Mouse (Mus musculus): ENCODE measurements around the gene Ranbp3. TPM values are rescaled to one million over a fixed set of nuclear protein-coding genes. Genes with fewer than 3 reads are reported as not detected.

Gene Ranbp3
- polyA plus RNA-seq, 1 experiment from 2014 or later: 105 TPM

GRCm38 (mm10) chr17:56729656-56730055 is 56.6 kb downstream of the Ranbp3 start:
- H3K4me1 ChIP-seq (ENCODE audit: control insufficient read depth, insufficient read depth, low read length): no peaks in the 10 kb centered on the region; the same call in 1 of the 2 replicates
- no peak overlapping the region for H3K4me3 ChIP-seq (ENCODE audit: low read depth, low read length)
- no peaks in the 10 kb centered on the region for H3K9me3 ChIP-seq (replicated peaks; ENCODE audit: control insufficient read depth, low read length)
- DNase-seq (ENCODE audit: low spot score) (no peak), ATAC-seq (replicated peaks; ENCODE audit: insufficient number of reproducible peaks, low FRiP score, low TSS enrichment, low read depth) (no peak)
- H3K27me3 ChIP-seq (ENCODE audit: control insufficient read depth, insufficient read depth, low read length): no peaks in the 10 kb centered on the region
- 49% methylated on average over 2 of the region's 2 CpGs for WGBS
- H3K4me2 ChIP-seq (ENCODE audit: low read depth, low read length): no peak overlapping the region
- no peaks in the 10 kb centered on the region for H3K36me3 ChIP-seq (replicated peaks; ENCODE audit: control insufficient read depth, insufficient read depth, low read depth, low read length)
- H3K9ac ChIP-seq (replicated peaks; ENCODE audit: low read length): no peak overlapping the region
- no peak overlapping the region for H3K27ac ChIP-seq (replicated peaks; ENCODE audit: low read depth, low read length)

GRCm38 (mm10) chr17:56736534-56736933 is 63.4 kb downstream of the Ranbp3 start:
- H3K36me3 ChIP-seq (replicated peaks; ENCODE audit: control insufficient read depth, insufficient read depth, low read depth, low read length): no peaks in the 10 kb centered on the region
- no peak overlapping the region for H3K4me3 ChIP-seq (ENCODE audit: low read depth, low read length)
- 44% methylated on average over 8 of the region's 8 CpGs for WGBS
- no peak overlapping the region for H3K4me2 ChIP-seq (ENCODE audit: low read depth, low read length)
- H3K9me3 ChIP-seq (replicated peaks; ENCODE audit: control insufficient read depth, low read length): no peaks in the 10 kb centered on the region
- no peaks in the 10 kb centered on the region for H3K27me3 ChIP-seq (ENCODE audit: control insufficient read depth, insufficient read depth, low read length)
- H3K4me1 ChIP-seq (ENCODE audit: control insufficient read depth, insufficient read depth, low read length): no peaks in the 10 kb centered on the region
- no peak for DNase-seq (ENCODE audit: low spot score)
- ATAC-seq (replicated peaks; ENCODE audit: insufficient number of reproducible peaks, low FRiP score, low TSS enrichment, low read depth): no peak
- H3K9ac ChIP-seq (replicated peaks; ENCODE audit: low read length): no peak overlapping the region
- no peak overlapping the region for H3K27ac ChIP-seq (replicated peaks; ENCODE audit: low read depth, low read length)

- DNase-seq (ENCODE audit: low spot score) (no peak), ATAC-seq (replicated peaks; ENCODE audit: insufficient number of reproducible peaks, low FRiP score, low TSS enrichment, low read depth) (no peak)
- Histone ChIP-seq H3K9me3 (replicated peaks; ENCODE audit: control insufficient read depth, low read length) (no peaks in the 10 kb centered on the region), H3K27me3 (ENCODE audit: control insufficient read depth, insufficient read depth, low read length) (no peaks in the 10 kb centered on the region), H3K27ac (replicated peaks; ENCODE audit: low read depth, low read length) (no peak overlapping the region), H3K36me3 (replicated peaks; ENCODE audit: control insufficient read depth, insufficient read depth, low read depth, low read length) (no peaks in the 10 kb centered on the region), H3K4me1 (ENCODE audit: control insufficient read depth, insufficient read depth, low read length) (no peaks in the 10 kb centered on the region), H3K4me2 (ENCODE audit: low read depth, low read length) (no peak overlapping the region), H3K4me3 (ENCODE audit: low read depth, low read length) (no peak overlapping the region), H3K9ac (replicated peaks; ENCODE audit: low read length) (no peak overlapping the region)
- WGBS: 80% methylated on average over 10 of the region's 10 CpGs
Measured at GRCm38 (mm10) chr17:56738221-56738620, 65.1 kb downstream of the Ranbp3 start.

- Histone ChIP-seq H3K4me1 (ENCODE audit: control insufficient read depth, insufficient read depth, low read length) (no peaks in the 10 kb centered on the region), H3K4me2 (ENCODE audit: low read depth, low read length) (no peak overlapping the region), H3K9me3 (replicated peaks; ENCODE audit: control insufficient read depth, low read length) (no peaks in the 10 kb centered on the region), H3K27ac (replicated peaks; ENCODE audit: low read depth, low read length) (no peak overlapping the region), H3K9ac (replicated peaks; ENCODE audit: low read length) (no peak overlapping the region), H3K4me3 (ENCODE audit: low read depth, low read length) (no peak overlapping the region), H3K27me3 (ENCODE audit: control insufficient read depth, insufficient read depth, low read length) (no peaks in the 10 kb centered on the region), H3K36me3 (replicated peaks; ENCODE audit: control insufficient read depth, insufficient read depth, low read depth, low read length) (no peaks in the 10 kb centered on the region)
- 85% methylated on average over 17 of the region's 17 CpGs for WGBS
- no peak for ATAC-seq (replicated peaks; ENCODE audit: insufficient number of reproducible peaks, low FRiP score, low TSS enrichment, low read depth)
- DNase-seq (ENCODE audit: low spot score): no peak
Measured at GRCm38 (mm10) chr17:56740118-56740787, 67.2 kb downstream of the Ranbp3 start.

GRCm38 (mm10) chr17:56740788-56741160 is 67.7 kb downstream of the Ranbp3 start:
- no peak overlapping the region for H3K27ac ChIP-seq (replicated peaks; ENCODE audit: low read depth, low read length)

GRCm38 (mm10) chr17:56744173-56744572 is 71.1 kb downstream of the Ranbp3 start:
- H3K9ac ChIP-seq (replicated peaks; ENCODE audit: low read length): no peak overlapping the region
- no peaks in the 10 kb centered on the region for H3K36me3 ChIP-seq (replicated peaks; ENCODE audit: control insufficient read depth, insufficient read depth, low read depth, low read length)
- H3K9me3 ChIP-seq (replicated peaks; ENCODE audit: control insufficient read depth, low read length): no peaks in the 10 kb centered on the region
- WGBS: 58% methylated on average over 5 of the region's 5 CpGs
- no peak overlapping the region for H3K27ac ChIP-seq (replicated peaks; ENCODE audit: low read depth, low read length)
- H3K4me1 ChIP-seq (ENCODE audit: control insufficient read depth, insufficient read depth, low read length): no peaks in the 10 kb centered on the region
- no peaks in the 10 kb centered on the region for H3K27me3 ChIP-seq (ENCODE audit: control insufficient read depth, insufficient read depth, low read length)
- DNase-seq (ENCODE audit: low spot score) (peak; percentile 33), ATAC-seq (replicated peaks; ENCODE audit: insufficient number of reproducible peaks, low FRiP score, low TSS enrichment, low read depth) (no peak)
- H3K4me2 ChIP-seq (ENCODE audit: low read depth, low read length): no peak overlapping the region
- H3K4me3 ChIP-seq (ENCODE audit: low read depth, low read length): no peak overlapping the region

More at GRCm38 (mm10) chr17:56740788-56741160, 67.7 kb downstream of the Ranbp3 start:
- no peaks in the 10 kb centered on the region for H3K4me1 ChIP-seq (ENCODE audit: control insufficient read depth, insufficient read depth, low read length)
- no peak overlapping the region for H3K4me3 ChIP-seq (ENCODE audit: low read depth, low read length)
- whole genome bisulfite sequencing: 75% methylated on average over 17 of the region's 17 CpGs
- H3K4me2 ChIP-seq (ENCODE audit: low read depth, low read length): no peak overlapping the region
- no peaks in the 10 kb centered on the region for H3K27me3 ChIP-seq (ENCODE audit: control insufficient read depth, insufficient read depth, low read length)
- H3K36me3 ChIP-seq (replicated peaks; ENCODE audit: control insufficient read depth, insufficient read depth, low read depth, low read length): no peaks in the 10 kb centered on the region
- DNase-seq (ENCODE audit: low spot score): no peak
- H3K9me3 ChIP-seq (replicated peaks; ENCODE audit: control insufficient read depth, low read length): no peaks in the 10 kb centered on the region
- no peak overlapping the region for H3K9ac ChIP-seq (replicated peaks; ENCODE audit: low read length)
- no peak for ATAC-seq (replicated peaks; ENCODE audit: insufficient number of reproducible peaks, low FRiP score, low TSS enrichment, low read depth)

GRCm38 (mm10) chr17:56751404-56752072 is 78.4 kb downstream of the Ranbp3 start:
- no peaks in the 10 kb centered on the region for H3K36me3 ChIP-seq (replicated peaks; ENCODE audit: control insufficient read depth, insufficient read depth, low read depth, low read length)
- peak overlapping the region; percentile 37 for H3K4me2 ChIP-seq (ENCODE audit: low read depth, low read length)
- DNase-seq (ENCODE audit: low spot score) (peak; percentile 73), ATAC-seq (replicated peaks; ENCODE audit: insufficient number of reproducible peaks, low FRiP score, low TSS enrichment, low read depth) (peak; percentile 56; the same call in 1 of the 2 replicates)
- WGBS: 26% methylated on average over 67 of the region's 71 CpGs
- H3K27me3 ChIP-seq (ENCODE audit: control insufficient read depth, insufficient read depth, low read length): peaks cover 54% of the 10 kb centered on the region
- H3K9ac ChIP-seq (replicated peaks; ENCODE audit: low read length): peak overlapping the region; percentile 39
- H3K4me1 ChIP-seq (ENCODE audit: control insufficient read depth, insufficient read depth, low read length): no peaks in the 10 kb centered on the region; the same call in 1 of the 2 replicates
- H3K9me3 ChIP-seq (replicated peaks; ENCODE audit: control insufficient read depth, low read length): no peaks in the 10 kb centered on the region
- H3K27ac ChIP-seq (replicated peaks; ENCODE audit: low read depth, low read length): no peak overlapping the region
- H3K4me3 ChIP-seq (ENCODE audit: low read depth, low read length): peak overlapping the region; percentile 10; the same call in 1 of the 2 replicates

GRCm38 (mm10) chr17:56753452-56753851 is 80.4 kb downstream of the Ranbp3 start:
- H3K4me2 ChIP-seq (ENCODE audit: low read depth, low read length): no peak overlapping the region
- H3K9ac ChIP-seq (replicated peaks; ENCODE audit: low read length): no peak overlapping the region
- H3K36me3 ChIP-seq (replicated peaks; ENCODE audit: control insufficient read depth, insufficient read depth, low read depth, low read length): no peaks in the 10 kb centered on the region
- DNase-seq (ENCODE audit: low spot score): no peak
- peaks cover 6% of the 10 kb centered on the region for H3K4me1 ChIP-seq (ENCODE audit: control insufficient read depth, insufficient read depth, low read length)
- H3K27me3 ChIP-seq (ENCODE audit: control insufficient read depth, insufficient read depth, low read length): peaks cover 65% of the 10 kb centered on the region
- H3K4me3 ChIP-seq (ENCODE audit: low read depth, low read length): no peak overlapping the region
- ATAC-seq (replicated peaks; ENCODE audit: insufficient number of reproducible peaks, low FRiP score, low TSS enrichment, low read depth): no peak
- no peak overlapping the region for H3K27ac ChIP-seq (replicated peaks; ENCODE audit: low read depth, low read length)
- no peaks in the 10 kb centered on the region for H3K9me3 ChIP-seq (replicated peaks; ENCODE audit: control insufficient read depth, low read length)
- WGBS: 22% methylated on average over 15 of the region's 15 CpGs

Data from embryonic facial prominence, embryonic 11.5 days (tissue).